Mouse (Mus musculus): ENCODE results near the gene Pip.

Gene Pip

DNA sequence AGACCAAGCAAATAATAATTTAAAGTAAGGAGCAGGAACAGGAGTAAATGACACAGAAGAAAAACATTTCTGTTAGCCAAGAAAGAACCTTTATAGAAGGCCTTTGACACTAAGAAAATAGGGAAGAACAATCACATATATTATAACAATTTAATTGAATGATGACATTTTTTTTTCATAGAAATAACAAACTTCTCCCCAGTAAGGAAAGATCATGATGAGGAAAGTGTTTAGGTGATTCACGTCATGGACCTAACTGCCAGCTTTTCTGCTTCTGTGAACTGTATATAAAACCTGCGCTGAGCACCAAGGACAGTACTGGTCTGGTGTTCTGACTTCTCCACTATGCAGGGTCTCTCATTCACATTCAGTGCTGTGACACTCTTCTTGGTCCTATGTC is at the start of gene Pip:
TSS of gene Pip (plus strand) at position 301 of the 400 bp plus-strand sequence.
- DNase-seq, result no peak

- no peak for DNase-seq
These were observed 23.2 kb upstream of the Pip start for GRCm38 (mm10) chr6:41824086-41824485.

DNA sequence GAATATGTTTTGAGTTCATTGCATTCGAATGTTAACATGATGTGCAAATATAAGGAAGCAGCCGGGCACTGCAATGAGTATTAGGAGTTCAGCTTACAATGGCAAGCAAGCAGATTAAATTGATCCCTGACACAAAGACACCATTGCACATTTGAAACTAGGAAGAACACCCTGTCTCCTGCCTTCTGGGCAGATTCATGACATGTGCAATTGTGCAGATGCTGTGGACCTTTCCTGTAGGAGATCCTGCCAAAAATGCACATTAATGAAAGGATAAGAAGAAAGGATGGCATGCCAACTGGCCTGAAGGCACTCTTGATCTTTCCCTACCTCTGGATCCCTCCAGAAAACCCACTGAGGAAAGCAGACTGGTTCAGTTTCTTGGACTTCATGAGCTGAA is 17.8 kb upstream of the Pip start:
- no peak for DNase-seq

DNA sequence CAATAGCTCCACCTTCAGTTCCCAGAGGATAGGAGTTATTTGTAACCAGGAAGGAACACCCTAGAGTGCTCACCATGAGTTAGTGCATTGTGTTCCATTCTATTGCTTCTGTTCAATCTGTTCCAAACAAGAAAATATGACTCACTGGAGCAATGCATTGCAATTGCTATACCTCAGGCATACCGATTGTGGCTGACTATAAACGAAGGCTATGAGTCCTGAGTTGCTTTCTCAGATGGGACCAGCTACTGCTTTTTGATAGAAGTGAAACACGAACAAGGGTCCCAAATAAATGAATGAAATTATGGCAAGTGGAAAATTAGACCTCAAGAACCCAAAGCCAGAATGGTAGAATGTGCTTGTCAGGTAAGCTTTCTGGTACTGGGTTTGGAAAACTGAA is 5.4 kb downstream of the Pip start, which contains the start of gene Sval2:
TSS of gene Sval2 (plus strand) at position 301 of the 400 bp plus-strand sequence.
- DNase-seq, result no peak

DNA sequence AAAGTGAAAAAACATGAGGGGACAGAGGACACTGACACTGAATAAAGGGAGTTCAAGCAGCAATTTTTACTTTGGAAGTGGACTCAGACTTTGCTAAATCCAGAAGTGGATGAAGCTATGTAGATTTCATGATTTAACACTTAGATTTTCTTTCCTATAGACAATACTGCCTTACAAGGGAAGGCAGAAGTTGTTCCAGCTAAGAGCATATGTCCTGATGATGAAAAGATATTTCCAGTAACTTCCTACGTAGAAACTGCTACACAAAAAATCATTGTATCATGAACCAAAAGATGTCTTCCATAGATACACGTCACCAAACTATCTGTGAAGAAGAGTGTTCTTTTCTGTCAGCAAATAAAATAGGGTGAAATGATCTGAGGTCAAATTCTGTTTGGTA is 16.7 kb downstream of the Pip start:
- no peak for DNase-seq

Data from cerebellum, postnatal 25 days (tissue).